Mouse (Mus musculus): ENCODE measurements around the gene Mybpc3. TPM values are rescaled to one million over a fixed set of nuclear protein-coding genes. Genes with fewer than 3 reads are reported as not detected.
"Not testable (repeated sequence)": the region's sequence is repeated elsewhere in the genome, so short reads cannot be mapped to it uniquely, and the experiment has no call there.

Mybpc3 gene
- total RNA-seq, 2 experiments from 2014 or later = 0.22 to 0.31 TPM

GRCm38 (mm10) chr2:91086392-91087237 is 31.3 kb upstream of the Mybpc3 start:
- no peak for DNase-seq (ENCODE audit: low spot score in 2 of 2)

GRCm38 (mm10) chr2:91087453-91087852 is 30.5 kb upstream of the Mybpc3 start:
- DNase-seq (ENCODE audit: low spot score in 2 of 2) = no peak

- DNase-seq (ENCODE audit: low spot score in 2 of 2) = no peak
These were observed 29.0 kb upstream of the Mybpc3 start for GRCm38 (mm10) chr2:91088987-91089386.

- no peak for DNase-seq (ENCODE audit: low spot score in 2 of 2)
These were observed 27.7 kb upstream of the Mybpc3 start for GRCm38 (mm10) chr2:91090208-91090607.

- DNase-seq (ENCODE audit: low spot score in 2 of 2) = no peak
These were observed 27.1 kb upstream of the Mybpc3 start for GRCm38 (mm10) chr2:91090827-91091226.

GRCm38 (mm10) chr2:91096524-91096923 is 21.4 kb upstream of the Mybpc3 start:
- peak in 1 of 2 experiments; percentile 20 for DNase-seq (ENCODE audit: low spot score in 2 of 2)

- no peak for DNase-seq (ENCODE audit: low spot score in 2 of 2)
These were observed 20.9 kb upstream of the Mybpc3 start for GRCm38 (mm10) chr2:91097015-91097414.

GRCm38 (mm10) chr2:91098156-91098555 is 19.8 kb upstream of the Mybpc3 start:
- DNase-seq (ENCODE audit: low spot score in 2 of 2) = no peak

GRCm38 (mm10) chr2:91101124-91101740 is 16.7 kb upstream of the Mybpc3 start:
- DNase-seq (ENCODE audit: low spot score in 2 of 2) = peak; percentile 88 to 93

- DNase-seq (ENCODE audit: low spot score in 2 of 2) = no peak
These were observed 9.8 kb upstream of the Mybpc3 start for GRCm38 (mm10) chr2:91108156-91108555.

GRCm38 (mm10) chr2:91109241-91109640 is 8.7 kb upstream of the Mybpc3 start:
- no peak for DNase-seq (ENCODE audit: low spot score in 2 of 2)

GRCm38 (mm10) chr2:91109807-91110385 is 8.0 kb upstream of the Mybpc3 start:
- no peak for DNase-seq (ENCODE audit: low spot score in 2 of 2)

GRCm38 (mm10) chr2:91110429-91110828 is 7.5 kb upstream of the Mybpc3 start:
- no peak for DNase-seq (ENCODE audit: low spot score in 2 of 2)

- not testable (repeated sequence) for DNase-seq (ENCODE audit: low spot score in 2 of 2)
These were observed 6.1 kb upstream of the Mybpc3 start for GRCm38 (mm10) chr2:91111832-91112231.

- DNase-seq (ENCODE audit: low spot score in 2 of 2) = no peak
These were observed 5.5 kb upstream of the Mybpc3 start for GRCm38 (mm10) chr2:91112491-91112890.

- no peak for DNase-seq (ENCODE audit: low spot score in 2 of 2)
These were observed 4.6 kb upstream of the Mybpc3 start for GRCm38 (mm10) chr2:91113334-91113733.

- no peak for DNase-seq (ENCODE audit: low spot score in 2 of 2)
These were observed 4.1 kb upstream of the Mybpc3 start for GRCm38 (mm10) chr2:91113852-91114251.

GRCm38 (mm10) chr2:91114781-91115577 is 3.0 kb upstream of the Mybpc3 start:
- peak; percentile 93 to 97 for DNase-seq (ENCODE audit: low spot score in 2 of 2)

- no peak for DNase-seq (ENCODE audit: low spot score in 2 of 2)
These were observed 2.4 kb upstream of the Mybpc3 start for GRCm38 (mm10) chr2:91115578-91115970.

- no peak for DNase-seq (ENCODE audit: low spot score in 2 of 2)
These were observed 1.1 kb upstream of the Mybpc3 start for GRCm38 (mm10) chr2:91116842-91117241.

- no peak for DNase-seq (ENCODE audit: low spot score in 2 of 2)
These were observed 703 bp downstream of the Mybpc3 start for GRCm38 (mm10) chr2:91118647-91119046.

Data from gastrocnemius, postnatal 4 days (tissue).